Mouse (Mus musculus): ENCODE measurements at regions not wholly inside any gene's neighbourhood (a gene's known extent, or its start where the extent isn't known, plus 50 kb on each side); places are given as distances from the start of the nearest gene placed in this dataset.
"Not testable (repeated sequence)": the region's sequence is repeated elsewhere in the genome, so short reads cannot be mapped to it uniquely, and the experiment has no call there.

DNA sequence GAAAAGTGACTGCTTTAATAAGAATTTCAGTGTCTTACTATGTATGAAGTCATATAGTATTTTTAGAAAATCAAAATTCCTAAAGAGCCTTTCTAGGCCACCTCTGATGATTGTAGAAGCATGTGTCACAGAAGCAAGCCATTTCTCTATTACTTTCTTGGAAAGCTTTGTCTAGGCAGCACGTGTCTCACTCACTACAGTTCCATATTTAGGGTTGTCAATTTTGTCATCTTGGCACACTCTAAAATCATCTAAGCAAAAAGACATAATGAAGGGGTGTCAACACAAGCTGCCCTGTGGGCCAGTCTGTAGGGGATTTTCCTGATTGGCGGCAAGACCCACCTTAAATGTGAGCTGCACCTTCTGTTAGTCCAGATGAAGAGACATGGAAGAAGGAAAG lies 723.1 kb upstream of the Brinp1 start:
- no peak overlapping the region for H3K4me2 ChIP-seq (replicated peaks; ENCODE audit: low read depth, low read length, severe bottlenecking)
- DNase-seq (ENCODE audit: low spot score) (no peak), ATAC-seq (ENCODE audit: low FRiP score, low read depth) (no peak)
- no peaks in the 10 kb centered on the region for H3K4me1 ChIP-seq (ENCODE audit: control insufficient read depth, insufficient read depth, low read length)
- H3K27me3 ChIP-seq (ENCODE audit: control insufficient read depth, insufficient read depth, low read length), result no peaks in the 10 kb centered on the region
- WGBS, result 59% methylated on average over 2 of the region's 2 CpGs
- no peak overlapping the region for H3K9ac ChIP-seq (ENCODE audit: low read depth, low read length, severe bottlenecking)
- H3K4me3 ChIP-seq (replicated peaks; ENCODE audit: low read length), result no peak overlapping the region
- no peaks in the 10 kb centered on the region for H3K36me3 ChIP-seq (ENCODE audit: control insufficient read depth, insufficient read depth, low read length)
- no peak for TF ChIP-seq POLR2A (IDR thresholded peaks at IDR 0.05; ENCODE audit: borderline replicate concordance, extremely low read depth, insufficient read depth, insufficient read length)
- H3K27ac ChIP-seq (replicated peaks; ENCODE audit: low read depth, low read length), result no peak overlapping the region
- no peaks in the 10 kb centered on the region for H3K9me3 ChIP-seq (ENCODE audit: control insufficient read depth, low read length)

DNA sequence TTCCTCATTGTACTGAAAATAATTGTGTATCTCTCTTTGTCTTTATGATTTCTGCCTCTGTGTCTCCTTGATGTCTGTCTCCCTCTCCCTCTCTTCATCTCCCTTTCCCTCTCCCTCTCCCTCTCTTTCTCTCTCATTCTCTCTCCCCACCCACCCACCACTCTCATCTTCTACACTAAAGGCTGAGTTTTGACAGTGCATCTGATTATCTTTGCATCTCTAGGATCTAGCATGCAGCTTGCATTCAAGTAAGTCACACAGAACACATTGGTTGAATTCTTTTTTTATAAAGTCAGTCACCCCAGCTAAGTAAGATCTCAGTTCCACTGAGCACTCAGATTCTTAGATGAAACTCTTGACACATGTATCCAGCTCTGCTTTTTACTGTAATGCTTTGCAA lies 719.3 kb upstream of the Brinp1 start:
- Histone ChIP-seq H3K27ac (replicated peaks; ENCODE audit: low read depth, low read length) (no peak overlapping the region), H3K9ac (ENCODE audit: low read depth, low read length, severe bottlenecking) (no peak overlapping the region), H3K4me3 (replicated peaks; ENCODE audit: low read length) (no peak overlapping the region), H3K36me3 (ENCODE audit: control insufficient read depth, insufficient read depth, low read length) (no peaks in the 10 kb centered on the region), H3K27me3 (ENCODE audit: control insufficient read depth, insufficient read depth, low read length) (no peaks in the 10 kb centered on the region), H3K4me2 (replicated peaks; ENCODE audit: low read depth, low read length, severe bottlenecking) (no peak overlapping the region), H3K4me1 (ENCODE audit: control insufficient read depth, insufficient read depth, low read length) (no peaks in the 10 kb centered on the region), H3K9me3 (ENCODE audit: control insufficient read depth, low read length) (no peaks in the 10 kb centered on the region)
- ATAC-seq (ENCODE audit: low FRiP score, low read depth) (no peak), DNase-seq (ENCODE audit: low spot score) (no peak)
- TF ChIP-seq POLR2A (IDR thresholded peaks at IDR 0.05; ENCODE audit: borderline replicate concordance, extremely low read depth, insufficient read depth, insufficient read length), result no peak

DNA sequence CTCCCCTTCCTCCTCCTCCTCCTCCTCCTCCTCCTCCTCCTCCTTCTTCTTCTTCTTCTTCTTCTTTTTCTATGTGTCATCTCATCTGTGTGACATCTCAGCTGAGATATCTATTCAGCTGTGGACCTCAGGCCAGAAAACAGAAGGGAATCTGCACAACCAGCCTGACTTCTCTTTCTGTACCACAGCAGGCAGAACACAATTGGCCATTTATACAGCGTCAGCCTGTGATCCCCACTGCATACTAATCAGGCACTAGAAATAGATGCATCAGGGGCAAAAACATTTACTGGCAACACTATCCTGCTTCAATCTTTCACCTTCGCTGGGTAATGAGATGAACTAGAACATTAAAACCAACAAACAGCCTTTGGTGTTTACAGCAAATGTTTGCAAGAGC lies 674.7 kb upstream of the Brinp1 start:
- H3K4me1 ChIP-seq (ENCODE audit: control insufficient read depth, insufficient read depth, low read length), result no peaks in the 10 kb centered on the region
- no peaks in the 10 kb centered on the region for H3K36me3 ChIP-seq (ENCODE audit: control insufficient read depth, insufficient read depth, low read length)
- H3K27ac ChIP-seq (replicated peaks; ENCODE audit: low read depth, low read length), result no peak overlapping the region
- H3K9me3 ChIP-seq (ENCODE audit: control insufficient read depth, low read length), result no peaks in the 10 kb centered on the region
- no peak for TF ChIP-seq POLR2A (IDR thresholded peaks at IDR 0.05; ENCODE audit: borderline replicate concordance, extremely low read depth, insufficient read depth, insufficient read length)
- no peak overlapping the region for H3K9ac ChIP-seq (ENCODE audit: low read depth, low read length, severe bottlenecking)
- whole genome bisulfite sequencing, result 61% methylated on average over 2 of the region's 2 CpGs
- no peaks in the 10 kb centered on the region for H3K27me3 ChIP-seq (ENCODE audit: control insufficient read depth, insufficient read depth, low read length)
- no peak overlapping the region for H3K4me3 ChIP-seq (replicated peaks; ENCODE audit: low read length)
- ATAC-seq (ENCODE audit: low FRiP score, low read depth) (no peak), DNase-seq (ENCODE audit: low spot score) (no peak)
- H3K4me2 ChIP-seq (replicated peaks; ENCODE audit: low read depth, low read length, severe bottlenecking), result no peak overlapping the region

DNA sequence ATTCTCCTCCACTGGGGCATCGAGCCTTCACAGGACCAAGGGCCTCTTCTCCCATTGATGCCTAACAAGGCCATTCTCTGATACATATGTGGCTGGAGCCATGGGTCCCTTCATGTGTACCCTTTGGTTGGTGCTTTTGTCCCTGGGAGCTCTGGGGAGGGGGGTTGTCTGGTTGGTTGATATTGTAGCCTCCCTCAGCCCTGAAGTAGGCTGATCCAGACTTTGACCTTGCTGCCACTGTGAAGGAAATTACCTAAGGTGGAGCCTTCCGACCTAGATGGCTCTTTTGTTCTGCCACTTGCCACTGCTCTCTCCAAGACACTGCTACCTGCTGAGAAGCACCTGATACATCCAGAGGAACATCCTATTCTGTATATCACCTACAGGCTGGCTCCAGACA lies 672.2 kb upstream of the Brinp1 start:
- DNase-seq (ENCODE audit: low spot score); H3K4me1 ChIP-seq (ENCODE audit: control insufficient read depth, insufficient read depth, low read length); H3K4me3 ChIP-seq (replicated peaks; ENCODE audit: low read length); H3K27ac ChIP-seq (replicated peaks; ENCODE audit: low read depth, low read length); H3K36me3 ChIP-seq (ENCODE audit: control insufficient read depth, insufficient read depth, low read length); H3K4me2 ChIP-seq (replicated peaks; ENCODE audit: low read depth, low read length, severe bottlenecking); ATAC-seq (ENCODE audit: low FRiP score, low read depth); H3K27me3 ChIP-seq (ENCODE audit: control insufficient read depth, insufficient read depth, low read length); H3K9me3 ChIP-seq (ENCODE audit: control insufficient read depth, low read length); H3K9ac ChIP-seq (ENCODE audit: low read depth, low read length, severe bottlenecking): not testable (repeated sequence)
- 81% methylated on average over 2 of the region's 2 CpGs for WGBS

DNA sequence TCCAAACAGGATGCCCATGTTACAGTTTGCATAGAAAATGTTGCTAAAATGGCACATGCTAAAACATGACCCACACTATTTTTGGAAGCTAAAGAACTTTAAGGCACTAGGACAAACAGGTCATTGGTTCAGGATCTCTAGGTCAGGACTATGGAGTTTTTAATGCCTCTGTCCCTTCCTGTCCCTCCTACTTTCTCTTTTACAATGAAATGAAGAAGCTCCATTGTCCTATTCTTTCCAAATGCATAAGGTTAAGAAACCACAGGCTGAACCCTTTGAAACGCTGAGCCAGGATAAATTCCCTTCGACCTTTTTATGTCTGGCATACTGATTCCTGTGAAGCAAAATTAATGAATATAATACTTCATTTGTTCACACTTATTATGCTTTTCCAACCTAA lies 671.6 kb upstream of the Brinp1 start:
- Histone ChIP-seq H3K4me3 (replicated peaks; ENCODE audit: low read length) (no peak overlapping the region), H3K4me2 (replicated peaks; ENCODE audit: low read depth, low read length, severe bottlenecking) (no peak overlapping the region), H3K27ac (replicated peaks; ENCODE audit: low read depth, low read length) (no peak overlapping the region), H3K4me1 (ENCODE audit: control insufficient read depth, insufficient read depth, low read length) (no peaks in the 10 kb centered on the region), H3K27me3 (ENCODE audit: control insufficient read depth, insufficient read depth, low read length) (no peaks in the 10 kb centered on the region), H3K9me3 (ENCODE audit: control insufficient read depth, low read length) (no peaks in the 10 kb centered on the region), H3K9ac (ENCODE audit: low read depth, low read length, severe bottlenecking) (no peak overlapping the region), H3K36me3 (ENCODE audit: control insufficient read depth, insufficient read depth, low read length) (no peaks in the 10 kb centered on the region)
- DNase-seq (ENCODE audit: low spot score), result no peak
- ATAC-seq (ENCODE audit: low FRiP score, low read depth), result no peak
- TF ChIP-seq POLR2A (IDR thresholded peaks at IDR 0.05; ENCODE audit: borderline replicate concordance, extremely low read depth, insufficient read depth, insufficient read length), result no peak
- 85% methylated on average over 2 of the region's 2 CpGs for WGBS

DNA sequence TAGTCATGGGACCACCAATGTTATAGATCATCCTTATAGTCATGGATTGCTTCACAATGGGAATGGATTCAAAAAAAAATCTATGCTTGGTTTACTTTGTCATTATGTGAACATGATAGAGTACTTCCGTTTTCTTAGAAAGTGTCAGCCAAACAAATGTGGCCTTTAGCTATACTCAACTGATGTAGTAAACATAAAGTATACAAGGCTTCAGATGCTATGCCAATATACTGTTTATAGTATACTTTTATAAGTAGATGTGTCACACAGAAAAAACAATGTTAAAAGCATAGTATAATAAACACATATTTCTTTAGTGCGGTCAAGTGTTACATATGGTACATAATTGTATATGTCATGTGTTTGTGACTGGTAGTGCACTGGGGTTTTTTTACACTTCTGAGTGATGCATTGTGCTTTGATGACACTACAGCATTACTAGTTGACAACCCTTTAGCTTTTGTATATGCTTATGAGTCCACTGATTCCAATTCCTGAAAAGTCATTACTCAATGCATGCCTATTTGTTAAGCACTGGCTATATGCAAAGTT lies 666.9 kb upstream of the Brinp1 start:
- H3K27ac ChIP-seq (replicated peaks; ENCODE audit: low read depth, low read length), result no peak overlapping the region
- H3K9me3 ChIP-seq (ENCODE audit: control insufficient read depth, low read length), result no peaks in the 10 kb centered on the region
- no peaks in the 10 kb centered on the region for H3K27me3 ChIP-seq (ENCODE audit: control insufficient read depth, insufficient read depth, low read length)
- TF ChIP-seq POLR2A (IDR thresholded peaks at IDR 0.05; ENCODE audit: borderline replicate concordance, extremely low read depth, insufficient read depth, insufficient read length), result no peak
- H3K4me2 ChIP-seq (replicated peaks; ENCODE audit: low read depth, low read length, severe bottlenecking), result no peak overlapping the region
- no peak overlapping the region for H3K9ac ChIP-seq (ENCODE audit: low read depth, low read length, severe bottlenecking)
- ATAC-seq (ENCODE audit: low FRiP score, low read depth) (no peak), DNase-seq (ENCODE audit: low spot score) (no peak)
- WGBS, result 87% methylated on average over 2 of the region's 2 CpGs
- H3K36me3 ChIP-seq (ENCODE audit: control insufficient read depth, insufficient read depth, low read length), result no peaks in the 10 kb centered on the region
- H3K4me3 ChIP-seq (replicated peaks; ENCODE audit: low read length), result no peak overlapping the region
- no peaks in the 10 kb centered on the region for H3K4me1 ChIP-seq (ENCODE audit: control insufficient read depth, insufficient read depth, low read length)
